Mouse (Mus musculus) CH12.LX (cell line): ENCODE data around the gene Il17c.
A peak's percentile ranks its signal among the peaks of the same experiment; 100 is the strongest.

Source experiments
- CHD1 ChIP-seq: IDR thresholded peaks from 2 replicates; pipeline ENCODE4 v1.6.1; 2012; ENCODE audit warnings: low read depth, low read length, improper control_type of control experiment, inconsistent platforms
- CTCF ChIP-seq, 2 experiments: IDR thresholded peaks in 1 of 2; conservative IDR thresholded peaks in 1 of 2; 2 replicates each; pipeline ENCODE4 v1.5.1; 2011 to 2012; ENCODE audit warnings: low read depth in 2 of 2, low read length in 2 of 2, improper control_type of control experiment in 1 of 2, inconsistent platforms in 1 of 2, mild to moderate bottlenecking in 1 of 2, moderate library complexity in 1 of 2
- E2F4 ChIP-seq: IDR thresholded peaks from 2 replicates; pipeline ENCODE4 v1.6.1; 2011; ENCODE audit warnings: low read depth, low read length, improper control_type of control experiment; ENCODE audit not compliant: insufficient replicate concordance
- EP300 ChIP-seq: IDR thresholded peaks from 2 replicates; pipeline ENCODE4 v1.6.1; 2011; ENCODE audit warnings: low read length, improper control_type of control experiment
- MYC ChIP-seq: IDR thresholded peaks from 2 replicates; pipeline ENCODE4 v1.6.1; 2011; ENCODE audit warnings: low read depth, mild to moderate bottlenecking, improper control_type of control experiment, low read length
- POLR2A ChIP-seq: IDR thresholded peaks from 2 replicates; pipeline ENCODE4 v1.6.1; 2011; ENCODE audit warnings: low read depth, mild to moderate bottlenecking, improper control_type of control experiment, low read length

DNA sequence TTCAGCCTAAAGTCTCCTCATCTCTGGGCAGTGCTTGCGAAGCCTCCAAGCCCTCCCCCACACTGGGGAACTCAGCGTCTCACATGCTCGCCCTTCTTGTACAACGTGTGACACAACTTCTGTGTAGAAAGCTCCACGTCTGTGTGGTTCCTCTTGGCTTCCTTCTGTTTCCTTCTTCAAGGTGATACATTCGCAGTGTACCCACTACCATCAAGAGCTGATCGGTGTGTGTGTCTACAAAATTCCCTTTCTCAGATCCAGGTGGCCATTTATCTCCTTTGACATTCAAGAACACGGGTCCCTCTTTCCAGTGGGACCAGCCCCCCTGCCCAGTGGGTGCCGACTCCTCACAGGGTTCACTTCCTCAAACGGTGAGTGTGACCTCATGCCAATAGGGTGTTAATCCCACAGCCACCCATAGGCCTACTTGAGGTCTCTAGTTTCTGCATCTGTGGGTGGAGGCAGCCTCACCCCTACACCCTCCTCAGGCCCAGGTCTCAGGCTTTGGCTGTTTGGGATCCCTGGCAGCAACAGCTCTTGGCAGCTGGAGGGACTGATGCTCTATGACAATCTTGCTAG is 8.3 kb downstream of the Il17c start:
- peak; percentile 43 for TF ChIP-seq POLR2A
- TF ChIP-seq CTCF (conservative IDR thresholded peaks at IDR 0.05 in 1 of 2, IDR thresholded peaks at IDR 0.05 in 1 of 2; ENCODE audit: low read depth in 2 of 2, low read length in 2 of 2) = no peak
- no peak for TF ChIP-seq CHD1
- TF ChIP-seq EP300 = peak; percentile 69
- peak; percentile 83 for TF ChIP-seq MYC
- TF ChIP-seq E2F4 = no peak
